Mouse (Mus musculus) embryonic fibroblast, embryonic 13.5 days (primary cell): ENCODE results near the gene Fam49a.

Experiments
- CTCF ChIP-seq: IDR thresholded peaks from 2 replicates; pipeline ENCODE4 v1.5.1; 2011; ENCODE audit warnings: mild to moderate bottlenecking, control low read depth, low read length, moderate library complexity, borderline replicate concordance; ENCODE audit not compliant: insufficient read depth
- POLR2A ChIP-seq: IDR thresholded peaks from 2 replicates; pipeline ENCODE4 v1.6.1; 2011; ENCODE audit warnings: low read depth, mild to moderate bottlenecking, control low read depth, low read length, moderate library complexity

GRCm38 (mm10) chr12:12314326-12314725, 52.4 kb downstream of the Fam49a start:
- TF ChIP-seq POLR2A (no peak), CTCF (no peak)
